Mouse (Mus musculus) olfactory bulb, adult 2 months (tissue): Measurements from ENCODE around the gene Arl15.

ENCODE experiments used
- CTCF ChIP-seq: fragments of 200-500 bp; IDR thresholded peaks from 2 replicates; pipeline ENCODE4 v1.5.1; 2012; ENCODE audit warnings: low read depth, mild to moderate bottlenecking, low read length, moderate library complexity; ENCODE audit not compliant: insufficient read depth
- POLR2A ChIP-seq: fragments of 200-500 bp; IDR thresholded peaks from 2 replicates; pipeline ENCODE4 v1.6.1; 2012; ENCODE audit warnings: mild to moderate bottlenecking, low read depth, low read length, moderate library complexity; ENCODE audit not compliant: insufficient read depth

DNA sequence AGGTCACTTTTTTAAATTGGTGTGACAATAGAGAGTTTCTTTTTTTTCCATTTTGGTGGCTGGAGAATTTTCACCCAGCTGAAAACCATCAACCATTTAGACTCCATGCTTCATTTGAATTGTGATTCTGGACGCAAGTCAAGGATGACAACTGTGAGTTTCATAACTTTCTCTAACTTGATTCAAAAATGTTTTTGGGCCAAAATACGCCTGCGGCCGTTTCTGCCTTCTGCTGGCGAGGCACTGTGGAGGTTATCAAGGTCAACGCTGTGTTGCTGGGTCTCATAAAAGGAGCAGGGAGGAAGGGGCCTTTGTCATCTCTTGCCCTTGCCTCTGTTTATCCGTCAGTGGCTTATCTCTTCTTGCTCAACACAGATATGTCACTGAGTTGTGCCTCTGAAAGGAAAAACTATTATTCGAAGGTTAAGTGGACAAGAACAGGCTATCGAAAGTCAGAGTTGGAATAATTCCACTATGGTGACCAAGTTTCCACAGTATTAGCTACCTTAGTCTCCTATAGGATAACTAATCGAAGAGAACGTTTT, 106.8 kb downstream of the Arl15 start:
- TF ChIP-seq CTCF: no peak
- TF ChIP-seq POLR2A: no peak
